Mouse (Mus musculus): ENCODE results near the gene Cdh7.
"Not testable (repeated sequence)": the region's sequence is repeated elsewhere in the genome, so short reads cannot be mapped to it uniquely, and the experiment has no call there.

Cdh7 gene

GRCm38 (mm10) chr1:109982064-109982808, at the start of gene Cdh7:
TSS of gene Cdh7 (plus strand) at chr1:109982431.
- peak; percentile 78 for DNase-seq (ENCODE audit: low spot score)

- no peak for DNase-seq (ENCODE audit: low spot score)
Measured at GRCm38 (mm10) chr1:109932674-109933073, 49.6 kb upstream of the Cdh7 start.

- DNase-seq (ENCODE audit: low spot score), result peak; percentile 14
Measured at GRCm38 (mm10) chr1:109948571-109948970, 33.7 kb upstream of the Cdh7 start.

- DNase-seq (ENCODE audit: low spot score), result peak; percentile 19
Measured at GRCm38 (mm10) chr1:109971721-109972425, 10.4 kb upstream of the Cdh7 start.

GRCm38 (mm10) chr1:109972426-109973015, 9.7 kb upstream of the Cdh7 start:
- DNase-seq (ENCODE audit: low spot score), result no peak

GRCm38 (mm10) chr1:109982809-109983536, 742 bp downstream of the Cdh7 start:
- DNase-seq (ENCODE audit: low spot score), result peak; percentile 50

GRCm38 (mm10) chr1:109983537-109983912, 1.3 kb downstream of the Cdh7 start:
- peak; percentile 18 for DNase-seq (ENCODE audit: low spot score)

GRCm38 (mm10) chr1:109984776-109985175, 2.5 kb downstream of the Cdh7 start:
- DNase-seq (ENCODE audit: low spot score), result peak; percentile 17

GRCm38 (mm10) chr1:109985468-109985867, 3.2 kb downstream of the Cdh7 start:
- peak; percentile 82 for DNase-seq (ENCODE audit: low spot score)

- no peak for DNase-seq (ENCODE audit: low spot score)
Measured at GRCm38 (mm10) chr1:109989541-109989940, 7.3 kb downstream of the Cdh7 start.

GRCm38 (mm10) chr1:109993906-109994305, 11.7 kb downstream of the Cdh7 start:
- DNase-seq (ENCODE audit: low spot score), result no peak

- DNase-seq (ENCODE audit: low spot score), result no peak
Measured at GRCm38 (mm10) chr1:110004451-110004850, 22.2 kb downstream of the Cdh7 start.

- no peak for DNase-seq (ENCODE audit: low spot score)
Measured at GRCm38 (mm10) chr1:110005038-110005437, 22.8 kb downstream of the Cdh7 start.

GRCm38 (mm10) chr1:110012153-110012552, 29.9 kb downstream of the Cdh7 start:
- no peak for DNase-seq (ENCODE audit: low spot score)

GRCm38 (mm10) chr1:110056317-110056716, 74.1 kb downstream of the Cdh7 start:
- DNase-seq (ENCODE audit: low spot score), result no peak

GRCm38 (mm10) chr1:110067405-110067804, 85.2 kb downstream of the Cdh7 start:
- DNase-seq (ENCODE audit: low spot score), result no peak

- no peak for DNase-seq (ENCODE audit: low spot score)
Measured at GRCm38 (mm10) chr1:110078471-110078870, 96.2 kb downstream of the Cdh7 start.

GRCm38 (mm10) chr1:110118071-110118470, 135.8 kb downstream of the Cdh7 start:
- no peak for DNase-seq (ENCODE audit: low spot score)

GRCm38 (mm10) chr1:110118862-110119261, 136.6 kb downstream of the Cdh7 start:
- DNase-seq (ENCODE audit: low spot score), result no peak

- not testable (repeated sequence) for DNase-seq (ENCODE audit: low spot score)
Measured at GRCm38 (mm10) chr1:110171459-110171858, 189.2 kb downstream of the Cdh7 start.

Measured in retina, embryonic 14.5 days (tissue).